Mouse (Mus musculus) midbrain, embryonic 11.5 days (tissue): ENCODE measurements at regions not wholly inside any gene's neighbourhood (a gene's known extent, or its start where the extent isn't known, plus 50 kb on each side); places are given as distances from the start of the nearest gene placed in this dataset.

Experiments
- ATAC-seq: fragments of 200-750 bp; cut with Nextera tagmentation; 2 replicates; pipeline ENCODE4 v1.8.0; 2017; ENCODE audit warnings: moderate TSS enrichment, moderate library complexity; ENCODE audit not compliant: low FRiP score
- DNase-seq: peaks from one replicate; pipeline ENCODE4 v3.0.0; 2015; ENCODE audit warnings: low spot score; ENCODE audit errors: missing footprints
- H3K27ac ChIP-seq: fragments of 300-500 bp; sonication (generic); 2 replicates; pipeline ENCODE4 v1.5.1; 2014; ENCODE audit warnings: low read depth, low read length
- H3K27me3 ChIP-seq: fragments of 300-500 bp; sonication (generic); 2 replicates; pipeline ENCODE4 v1.6.1; 2014; ENCODE audit warnings: mild to moderate bottlenecking, low read length, moderate library complexity, mixed read lengths; ENCODE audit not compliant: control insufficient read depth, insufficient read depth
- H3K36me3 ChIP-seq: fragments of 300-500 bp; sonication (generic); 2 replicates; pipeline ENCODE4 v1.6.1; 2014; ENCODE audit warnings: mild to moderate bottlenecking, low read length, moderate library complexity, mixed read lengths; ENCODE audit not compliant: control insufficient read depth, insufficient read depth
- H3K4me1 ChIP-seq: fragments of 300-500 bp; sonication (generic); 2 replicates; pipeline ENCODE4 v1.6.1; 2014; ENCODE audit warnings: low read length; ENCODE audit not compliant: control insufficient read depth, insufficient read depth
- H3K4me2 ChIP-seq: fragments of 300-500 bp; sonication (generic); 2 replicates; pipeline ENCODE4 v1.6.1; 2014; ENCODE audit warnings: mild to moderate bottlenecking, moderate library complexity
- H3K4me3 ChIP-seq: fragments of 300-500 bp; sonication (generic); 2 replicates; pipeline ENCODE4 v1.5.1; 2014; ENCODE audit warnings: low read depth, low read length
- H3K9ac ChIP-seq: fragments of 300-500 bp; sonication (generic); 2 replicates; pipeline ENCODE4 v1.6.1; 2014; ENCODE audit warnings: low read length
- H3K9me3 ChIP-seq: fragments of 300-500 bp; sonication (generic); 2 replicates; pipeline ENCODE4 v1.6.1; 2016; ENCODE audit warnings: low read length; ENCODE audit not compliant: control insufficient read depth
- WGBS: fragments of 180-500 bp; shearing (Covaris S2); extraction: QIAGEN DNeasy Blood & Tissue Kit; methylation state at CpG from one replicate; pipeline ENCODE4 v1.1.7; 2014; 5-methylcytosine and 5-hydroxymethylcytosine counted together

DNA sequence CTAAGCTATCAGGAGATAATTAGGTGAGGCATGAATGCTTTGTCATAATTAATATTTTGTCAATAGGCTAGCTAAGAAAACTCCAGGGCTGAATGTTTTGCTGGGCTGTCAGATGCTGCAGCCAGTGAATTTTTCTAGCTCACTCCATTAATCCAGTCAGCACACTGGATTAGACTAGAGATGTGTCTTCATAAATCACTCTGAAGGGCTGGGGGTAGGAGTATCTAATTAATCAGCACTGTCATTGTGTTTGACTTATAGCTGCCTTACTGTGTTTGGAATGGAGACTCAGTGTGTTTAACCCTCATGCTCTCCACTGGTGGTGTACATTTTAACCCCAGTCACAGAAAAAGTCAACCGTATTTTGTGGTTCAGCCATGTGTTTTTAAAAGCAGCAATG lies 179.9 kb upstream of the Isl1 start:
- Histone ChIP-seq H3K9ac (no peak overlapping the region), H3K4me1 (no peaks in the 10 kb centered on the region), H3K27ac (no peak overlapping the region), H3K4me2 (no peak overlapping the region), H3K9me3 (no peaks in the 10 kb centered on the region), H3K27me3 (no peaks in the 10 kb centered on the region), H3K36me3 (no peaks in the 10 kb centered on the region), H3K4me3 (no peak overlapping the region)
- DNase-seq (peak; percentile 26), ATAC-seq (no peak)
- 67% methylated on average over 1 of the region's 1 CpGs for WGBS

DNA sequence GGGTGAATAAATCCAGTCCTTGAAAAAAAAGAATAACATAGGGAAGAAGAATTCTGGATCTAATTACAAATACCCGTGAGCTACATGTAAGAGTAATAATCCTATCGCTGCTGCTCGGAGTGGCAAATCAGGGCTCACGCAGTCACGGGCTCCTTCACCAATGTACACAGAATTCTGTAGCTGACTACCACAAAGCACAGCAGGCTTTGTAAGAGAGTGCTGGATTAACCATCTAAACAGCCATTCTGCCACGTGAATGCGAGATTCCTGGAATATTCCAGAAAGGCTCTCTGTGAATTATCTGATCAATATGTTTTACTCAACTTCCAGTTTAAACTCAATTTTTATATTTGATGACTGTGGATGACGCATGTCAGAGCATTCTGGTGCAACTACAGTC lies 165.1 kb upstream of the Isl1 start:
- H3K4me2 ChIP-seq = no peak overlapping the region
- no peak for ATAC-seq
- no peaks in the 10 kb centered on the region for H3K9me3 ChIP-seq
- 77% methylated on average over 8 of the region's 8 CpGs for WGBS
- no peak overlapping the region for H3K9ac ChIP-seq
- H3K27ac ChIP-seq = no peak overlapping the region
- H3K4me3 ChIP-seq = no peak overlapping the region
- H3K36me3 ChIP-seq = no peaks in the 10 kb centered on the region
- no peaks in the 10 kb centered on the region for H3K27me3 ChIP-seq
- DNase-seq = peak; percentile 70
- no peaks in the 10 kb centered on the region for H3K4me1 ChIP-seq

DNA sequence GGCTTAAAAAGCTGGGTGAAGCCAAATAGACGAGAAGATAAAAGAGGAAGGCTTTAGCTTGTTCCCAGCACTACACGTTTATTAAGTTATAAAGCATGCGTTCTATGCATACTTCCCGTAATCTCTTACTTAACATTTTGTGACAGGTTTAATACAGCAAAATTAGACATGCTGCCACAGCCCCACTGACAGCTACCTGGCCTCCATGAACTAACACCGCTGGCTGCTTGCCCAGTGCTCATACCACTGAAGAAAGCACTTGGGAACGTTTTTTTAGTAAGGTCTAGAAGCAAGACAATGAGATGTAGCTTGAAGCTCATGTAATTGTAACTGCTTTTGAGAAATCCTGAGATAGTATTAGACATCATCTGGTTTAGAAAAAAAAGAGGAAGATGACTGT lies 152.3 kb upstream of the Isl1 start:
- H3K27me3 ChIP-seq = no peaks in the 10 kb centered on the region
- H3K9me3 ChIP-seq = no peaks in the 10 kb centered on the region
- no peak overlapping the region for H3K9ac ChIP-seq
- ATAC-seq (no peak), DNase-seq (no peak)
- H3K4me1 ChIP-seq = no peaks in the 10 kb centered on the region
- no peak overlapping the region for H3K27ac ChIP-seq
- H3K36me3 ChIP-seq = no peaks in the 10 kb centered on the region
- H3K4me3 ChIP-seq = no peak overlapping the region
- WGBS = 79% methylated on average over 6 of the region's 6 CpGs
- no peak overlapping the region for H3K4me2 ChIP-seq

DNA sequence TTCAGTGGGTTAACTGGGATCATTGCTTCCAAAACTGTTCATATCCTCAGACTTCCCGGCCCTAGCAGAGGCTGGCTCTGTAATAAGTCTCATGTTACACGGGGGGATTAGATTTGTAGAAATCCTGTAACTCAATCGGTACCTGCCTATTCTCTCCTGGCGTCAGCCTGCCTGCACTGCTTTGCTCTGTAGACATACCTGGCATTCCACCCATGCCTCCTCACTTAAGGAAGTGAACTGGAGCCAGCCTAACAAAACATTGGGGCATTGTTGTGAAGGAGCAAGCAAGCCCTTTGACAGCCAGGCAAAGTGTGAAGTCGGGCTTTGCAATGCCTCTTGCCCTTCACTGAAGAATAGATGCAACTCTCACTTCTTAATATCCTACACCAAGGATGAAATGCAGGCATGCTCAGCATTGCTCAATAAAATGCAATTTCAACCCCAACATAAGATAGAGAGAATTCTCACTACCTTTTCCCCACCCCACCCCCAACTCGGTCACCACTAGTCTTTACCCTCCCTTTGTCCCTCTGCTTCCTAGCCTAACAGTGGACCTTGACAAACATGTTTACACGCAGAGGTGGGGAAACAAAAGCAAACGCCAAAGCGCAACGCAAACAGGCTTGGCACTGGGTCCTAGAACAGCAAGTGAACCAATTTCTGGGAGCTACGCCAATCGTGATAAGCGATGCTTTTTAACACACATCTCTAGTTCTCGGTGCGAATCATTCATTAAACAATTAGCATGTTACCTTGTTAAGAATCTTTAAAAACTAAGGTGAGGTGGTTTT lies 133.9 kb upstream of the Isl1 start:
- no peak overlapping the region for H3K4me2 ChIP-seq
- H3K27ac ChIP-seq = no peak overlapping the region
- 39% methylated on average over 15 of the region's 15 CpGs for WGBS
- H3K9ac ChIP-seq = no peak overlapping the region
- H3K27me3 ChIP-seq = no peaks in the 10 kb centered on the region
- no peaks in the 10 kb centered on the region for H3K36me3 ChIP-seq
- no peak overlapping the region for H3K4me3 ChIP-seq
- DNase-seq (peak; percentile 77), ATAC-seq (no peak)
- no peaks in the 10 kb centered on the region for H3K9me3 ChIP-seq
- H3K4me1 ChIP-seq = no peaks in the 10 kb centered on the region

DNA sequence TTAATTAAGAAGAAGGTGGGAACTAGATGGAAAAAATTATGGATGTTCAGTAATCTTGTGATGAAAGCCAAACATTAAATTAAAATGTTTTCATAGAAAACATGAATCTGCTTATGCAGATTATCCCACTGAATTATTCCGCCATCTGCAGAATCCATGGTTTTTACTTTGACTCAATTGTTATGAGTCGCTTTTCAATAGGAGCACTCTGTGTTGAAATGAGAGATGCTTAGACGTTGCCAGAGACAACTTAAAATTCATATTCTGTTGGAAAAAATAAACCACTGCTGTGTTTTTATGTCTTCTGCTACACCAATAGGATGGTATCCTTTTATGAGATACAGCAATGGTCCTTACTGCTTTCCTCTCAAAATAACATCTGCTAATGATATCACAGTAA lies 108.3 kb upstream of the Isl1 start:
- no peak overlapping the region for H3K4me3 ChIP-seq
- DNase-seq = no peak
- 84% methylated on average over 3 of the region's 3 CpGs for WGBS
- H3K27ac ChIP-seq = no peak overlapping the region
- no peak overlapping the region for H3K4me2 ChIP-seq
- H3K9me3 ChIP-seq = no peaks in the 10 kb centered on the region
- no peaks in the 10 kb centered on the region for H3K4me1 ChIP-seq
- H3K9ac ChIP-seq = no peak overlapping the region
- H3K36me3 ChIP-seq = no peaks in the 10 kb centered on the region
- ATAC-seq = no peak
- no peaks in the 10 kb centered on the region for H3K27me3 ChIP-seq

DNA sequence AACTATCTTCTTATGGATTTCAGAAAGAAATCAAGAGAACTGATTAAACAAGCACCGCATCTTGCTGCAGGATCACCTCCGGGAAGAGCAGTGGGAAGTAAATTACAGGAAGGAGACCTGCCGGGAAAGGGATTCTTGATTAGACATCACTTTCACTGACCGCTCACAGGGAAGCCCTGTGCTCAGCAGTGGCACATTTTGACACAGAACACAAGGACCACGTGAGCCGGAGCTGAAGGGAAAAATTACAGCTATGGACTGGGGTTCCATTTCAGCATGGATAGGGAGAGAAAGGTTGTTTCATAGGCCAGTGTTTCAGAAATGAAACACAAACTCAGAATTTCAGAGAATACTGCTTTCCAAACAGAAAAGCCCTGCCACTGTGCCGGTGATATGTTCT lies 105.0 kb upstream of the Isl1 start:
- Histone ChIP-seq H3K4me2 (no peak overlapping the region), H3K4me1 (no peaks in the 10 kb centered on the region), H3K9ac (no peak overlapping the region), H3K9me3 (no peaks in the 10 kb centered on the region), H3K4me3 (no peak overlapping the region), H3K36me3 (no peaks in the 10 kb centered on the region), H3K27me3 (no peaks in the 10 kb centered on the region), H3K27ac (no peak overlapping the region)
- ATAC-seq (no peak), DNase-seq (no peak)
- WGBS = 57% methylated on average over 7 of the region's 7 CpGs

DNA sequence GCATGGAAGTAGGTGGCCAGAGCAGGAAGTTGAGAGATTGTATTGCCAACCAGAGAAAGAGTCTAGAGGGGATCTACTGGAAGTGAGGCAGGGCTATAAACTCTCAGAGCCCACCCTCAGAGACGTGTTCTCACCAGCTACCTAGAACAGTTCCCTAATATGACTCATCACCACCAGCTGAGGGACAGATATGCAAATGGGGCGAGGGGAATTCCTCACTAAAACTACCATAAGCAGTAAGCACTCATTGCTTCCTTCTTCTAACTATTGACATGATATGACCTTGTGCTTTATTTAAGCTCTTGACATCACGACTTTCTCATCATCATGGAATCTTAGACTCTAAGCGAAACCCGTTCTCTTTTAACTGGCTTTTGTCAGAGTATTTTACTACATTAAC lies 101.2 kb upstream of the Isl1 start:
- no peak overlapping the region for H3K9ac ChIP-seq
- no peaks in the 10 kb centered on the region for H3K9me3 ChIP-seq
- H3K4me2 ChIP-seq = no peak overlapping the region
- H3K4me3 ChIP-seq = no peak overlapping the region
- H3K27ac ChIP-seq = no peak overlapping the region
- H3K4me1 ChIP-seq = no peaks in the 10 kb centered on the region
- no peaks in the 10 kb centered on the region for H3K27me3 ChIP-seq
- H3K36me3 ChIP-seq = no peaks in the 10 kb centered on the region
- 84% methylated on average over 5 of the region's 5 CpGs for WGBS
- no peak for ATAC-seq
- DNase-seq = no peak
